Mouse (Mus musculus) stomach, postnatal 0 days (tissue): ENCODE results near the gene Slx1b. TPM values are rescaled to one million over a fixed set of nuclear protein-coding genes. Genes with fewer than 3 reads are reported as not detected.

ENCODE experiments used
- ATAC-seq: fragments of 200-750 bp; cut with Nextera tagmentation; 2 replicates; pipeline ENCODE4 v1.8.0; 2017; ENCODE audit not compliant: low FRiP score, low TSS enrichment
- DNase-seq: peaks from one replicate; pipeline ENCODE4 v3.0.0-alpha.2; 2016; ENCODE audit warnings: low spot score
- H3K27ac ChIP-seq: fragments of 300-500 bp; sonication (generic); replicated peaks from 2 replicates; pipeline ENCODE4 v1.5.1; 2014; ENCODE audit warnings: mild to moderate bottlenecking, control low read depth
- H3K27me3 ChIP-seq: fragments of 300-500 bp; sonication (generic); 2 replicates; pipeline ENCODE4 v1.6.1; 2014; ENCODE audit warnings: low read length; ENCODE audit not compliant: control insufficient read depth, insufficient read depth
- H3K36me3 ChIP-seq: fragments of 300-500 bp; sonication (generic); 2 replicates; pipeline ENCODE4 v1.6.1; 2014; ENCODE audit warnings: low read length, mixed read lengths; ENCODE audit not compliant: control insufficient read depth, insufficient read depth
- H3K4me1 ChIP-seq: fragments of 300-500 bp; sonication (generic); replicated peaks from 2 replicates; pipeline ENCODE4 v1.6.1; 2014; ENCODE audit warnings: antibody characterized with exemption; ENCODE audit not compliant: control insufficient read depth, insufficient read depth
- H3K4me2 ChIP-seq: fragments of 300-500 bp; sonication (generic); replicated peaks from 2 replicates; pipeline ENCODE4 v1.6.1; 2014; ENCODE audit warnings: low read depth, mild to moderate bottlenecking, control low read depth, moderate library complexity
- H3K4me3 ChIP-seq: fragments of 300-500 bp; sonication (generic); 2 replicates; pipeline ENCODE4 v1.5.1; 2014; ENCODE audit warnings: low read depth, low read length, control low read depth
- H3K9ac ChIP-seq: fragments of 300-500 bp; sonication (generic); 2 replicates; pipeline ENCODE4 v1.6.1; 2014; ENCODE audit warnings: mild to moderate bottlenecking, low read length, control low read depth, mixed read lengths
- H3K9me3 ChIP-seq: fragments of 300-500 bp; sonication (generic); 2 replicates; pipeline ENCODE4 v1.6.1; 2016; ENCODE audit warnings: low read length; ENCODE audit not compliant: control insufficient read depth
- CTCF ChIP-seq: IDR thresholded peaks from 2 replicates; pipeline ENCODE4 v1.5.1; 2016; ENCODE audit warnings: antibody characterized with exemption, low read depth, mild to moderate bottlenecking, moderate library complexity
- EP300 ChIP-seq: optimal IDR thresholded peaks from 2 replicates; pipeline ENCODE3; 2016; ENCODE audit warnings: antibody characterized with exemption
- WGBS: fragments of 180-500 bp; shearing (Covaris S2); extraction: QIAGEN DNeasy Blood & Tissue Kit; methylation state at CpG from one replicate; pipeline ENCODE4 v1.1.7; 2014; 5-methylcytosine and 5-hydroxymethylcytosine counted together
- polyA plus RNA-seq: library from polyadenylated mRNA; unstranded; fragments of >200 nt; fragmentation: Nextera tagmentation; extraction: Ambion mirVana; gene quantifications from 2 replicates; pipeline ENCODE4 v1.2.1, GENCODE M21; 2015

Slx1b gene
- polyA plus RNA-seq, 1 experiment from 2014 or later = 6.2 TPM

DNA sequence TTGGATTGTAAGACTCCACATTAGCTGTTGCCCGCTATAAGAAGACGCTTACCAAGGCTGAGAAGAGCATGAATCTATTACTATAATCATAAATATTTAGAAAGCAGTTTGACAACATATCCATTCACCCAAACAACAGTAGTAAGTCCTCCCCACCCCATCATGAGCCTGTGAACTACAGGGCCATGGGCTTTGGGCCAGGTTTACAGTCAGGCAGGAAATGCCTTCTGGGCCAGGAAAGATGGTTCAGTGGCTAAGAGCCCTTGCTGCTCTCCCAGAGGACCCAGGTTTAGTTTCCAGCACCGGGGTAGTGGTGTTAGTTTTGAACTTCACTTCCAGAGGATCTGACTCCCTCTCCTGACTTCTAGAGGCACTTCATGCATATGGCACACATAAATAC lies 22.0 kb upstream of the Slx1b start:
- no peak for DNase-seq
- WGBS = 63% methylated on average over 3 of the region's 3 CpGs
- no peak overlapping the region for H3K4me3 ChIP-seq

GRCm38 (mm10) chr7:126715679-126716078 lies 20.1 kb upstream of the Slx1b start:
- Histone ChIP-seq H3K27ac (no peak overlapping the region), H3K4me2 (no peak overlapping the region), H3K4me1 (no peaks in the 10 kb centered on the region), H3K36me3 (no peaks in the 10 kb centered on the region), H3K9me3 (no peaks in the 10 kb centered on the region), H3K27me3 (no peaks in the 10 kb centered on the region), H3K4me3 (no peak overlapping the region), H3K9ac (no peak overlapping the region)
- WGBS = 74% methylated on average over 4 of the region's 4 CpGs
- no peak for DNase-seq
- ATAC-seq = no peak
- TF ChIP-seq EP300 = no peak
- no peak for TF ChIP-seq CTCF

More for the DNA sequence above, 22.0 kb upstream of the Slx1b start:
- no peak overlapping the region for H3K27ac ChIP-seq
- H3K4me1 ChIP-seq = no peaks in the 10 kb centered on the region
- H3K27me3 ChIP-seq = no peaks in the 10 kb centered on the region
- no peak for TF ChIP-seq EP300
- TF ChIP-seq CTCF = no peak
- no peaks in the 10 kb centered on the region for H3K9me3 ChIP-seq
- no peaks in the 10 kb centered on the region for H3K36me3 ChIP-seq
- no peak for ATAC-seq
- H3K4me2 ChIP-seq = no peak overlapping the region
- no peak overlapping the region for H3K9ac ChIP-seq

DNA sequence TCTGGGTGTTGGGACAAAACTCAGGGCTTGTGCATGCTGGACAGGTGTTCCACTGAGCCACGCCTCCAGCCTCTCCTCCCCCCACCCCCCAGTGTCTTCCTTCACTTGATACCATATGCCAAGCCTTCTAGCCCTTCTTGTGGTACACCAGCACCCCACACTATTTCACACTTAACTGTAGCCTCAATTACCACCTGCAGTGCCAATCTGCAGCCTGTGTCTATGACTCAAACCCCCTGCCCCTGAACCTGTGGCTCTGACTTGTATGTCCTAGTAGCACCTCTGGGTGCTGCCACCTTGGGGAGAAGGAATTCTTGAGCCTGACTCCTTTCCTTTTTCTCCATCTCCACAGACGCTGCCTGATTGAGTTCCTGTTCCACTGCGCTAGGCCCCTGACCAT lies 16.3 kb upstream of the Slx1b start:
- no peak overlapping the region for H3K27ac ChIP-seq
- no peaks in the 10 kb centered on the region for H3K4me1 ChIP-seq
- H3K4me2 ChIP-seq = no peak overlapping the region
- no peak for DNase-seq
- H3K36me3 ChIP-seq = no peaks in the 10 kb centered on the region
- WGBS = 87% methylated on average over 3 of the region's 3 CpGs
- no peaks in the 10 kb centered on the region for H3K9me3 ChIP-seq
- H3K4me3 ChIP-seq = no peak overlapping the region
- no peak for TF ChIP-seq EP300
- no peak for TF ChIP-seq CTCF
- H3K27me3 ChIP-seq = no peaks in the 10 kb centered on the region
- ATAC-seq = no peak
- no peak overlapping the region for H3K9ac ChIP-seq

- Histone ChIP-seq H3K4me3 (no peak overlapping the region), H3K9me3 (no peaks in the 10 kb centered on the region), H3K27ac (no peak overlapping the region), H3K36me3 (no peaks in the 10 kb centered on the region), H3K4me1 (no peaks in the 10 kb centered on the region), H3K27me3 (no peaks in the 10 kb centered on the region), H3K9ac (no peak overlapping the region), H3K4me2 (no peak overlapping the region)
- TF ChIP-seq CTCF = no peak
- no peak for TF ChIP-seq EP300
- ATAC-seq (no peak), DNase-seq (no peak)
- 73% methylated on average over 4 of the region's 4 CpGs for WGBS
Measured at GRCm38 (mm10) chr7:126710266-126710665, 14.7 kb upstream of the Slx1b start.

DNA sequence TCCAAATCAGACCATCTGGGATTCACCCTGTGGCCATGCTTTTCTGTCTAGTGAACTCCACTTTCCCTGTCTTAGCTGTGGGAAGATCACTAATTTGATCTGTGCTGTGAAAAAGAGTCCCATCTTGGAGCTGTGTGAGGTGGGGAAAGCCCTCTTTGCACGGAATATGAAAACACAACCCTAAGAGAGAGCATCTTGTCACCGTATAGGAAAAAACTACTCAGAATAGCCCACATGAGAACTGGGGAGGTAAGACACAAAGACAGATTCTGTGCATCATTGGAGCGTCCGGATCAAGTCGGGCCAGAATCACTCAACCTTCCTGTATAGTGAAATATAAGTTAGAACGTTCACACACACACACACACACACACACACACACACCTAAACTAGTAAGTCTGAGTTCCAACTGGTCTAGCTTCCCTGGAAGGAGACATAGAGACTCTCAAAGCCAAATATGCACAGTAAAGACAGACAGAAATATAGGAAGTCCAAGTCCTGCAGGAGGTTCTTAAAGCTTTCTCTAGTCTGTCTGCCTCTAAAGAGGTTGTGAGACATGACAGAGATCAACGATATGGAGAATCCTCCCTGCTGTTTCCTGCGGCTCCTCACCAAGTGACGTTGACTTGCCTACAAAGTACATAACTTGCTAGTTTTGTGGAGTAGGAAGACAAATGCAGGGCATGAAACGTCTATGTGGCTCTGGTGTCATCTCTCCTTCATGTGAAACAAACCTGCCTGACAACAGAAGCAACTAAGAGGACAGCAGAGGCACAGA lies 12.8 kb upstream of the Slx1b start:
- Histone ChIP-seq H3K36me3 (no peaks in the 10 kb centered on the region), H3K27me3 (no peaks in the 10 kb centered on the region), H3K4me2 (no peak overlapping the region), H3K4me3 (no peak overlapping the region), H3K27ac (no peak overlapping the region), H3K9me3 (no peaks in the 10 kb centered on the region), H3K9ac (no peak overlapping the region), H3K4me1 (no peaks in the 10 kb centered on the region)
- no peak for TF ChIP-seq CTCF
- TF ChIP-seq EP300 = no peak
- DNase-seq (no peak), ATAC-seq (no peak)
- WGBS = 84% methylated on average over 10 of the region's 10 CpGs

- no peak within 1 kb of the TSS for H3K9ac ChIP-seq
- no peak within 1 kb of the TSS for H3K27ac ChIP-seq
- no peaks in the 10 kb centered on the region for H3K36me3 ChIP-seq
- no peak for TF ChIP-seq EP300
- no peak for TF ChIP-seq CTCF
- H3K4me1 ChIP-seq = no peaks in the 10 kb centered on the region
- DNase-seq (no peak), ATAC-seq (no peak)
- H3K4me2 ChIP-seq = no peak within 1 kb of the TSS
- H3K27me3 ChIP-seq = no peaks in the 10 kb centered on the region
- H3K9me3 ChIP-seq = no peaks in the 10 kb centered on the region
- 76% methylated on average over 19 of the region's 19 CpGs for WGBS
- H3K4me3 ChIP-seq = no peak within 1 kb of the TSS
Measured at GRCm38 (mm10) chr7:126707442-126708174, 12.0 kb upstream of the Slx1b start, which contains the start of gene Coro1a. Gene Coro1a, minus strand, starts transcription at chr7:126707787.
